Mouse (Mus musculus) adipose tissue, adult 10 weeks (tissue): ENCODE measurements around the gene Caprin1. TPM values are rescaled to one million over a fixed set of nuclear protein-coding genes. Genes with fewer than 3 reads are reported as not detected.

ENCODE experiments used
- polyA plus RNA-seq: library from polyadenylated mRNA; stranded (reverse); fragments of 350-450 nt; fragmentation: Illumina TruSeq; extraction: RNeasy Lipid Tissue Mini Kit (QIAGEN cat#74804); gene quantifications from one replicate; pipeline ENCODE4 v1.2.3, GENCODE M21; 2014; ENCODE audit warnings: low read depth, low replicate concordance

Gene Caprin1
- 135 TPM for polyA plus RNA-seq

DNA sequence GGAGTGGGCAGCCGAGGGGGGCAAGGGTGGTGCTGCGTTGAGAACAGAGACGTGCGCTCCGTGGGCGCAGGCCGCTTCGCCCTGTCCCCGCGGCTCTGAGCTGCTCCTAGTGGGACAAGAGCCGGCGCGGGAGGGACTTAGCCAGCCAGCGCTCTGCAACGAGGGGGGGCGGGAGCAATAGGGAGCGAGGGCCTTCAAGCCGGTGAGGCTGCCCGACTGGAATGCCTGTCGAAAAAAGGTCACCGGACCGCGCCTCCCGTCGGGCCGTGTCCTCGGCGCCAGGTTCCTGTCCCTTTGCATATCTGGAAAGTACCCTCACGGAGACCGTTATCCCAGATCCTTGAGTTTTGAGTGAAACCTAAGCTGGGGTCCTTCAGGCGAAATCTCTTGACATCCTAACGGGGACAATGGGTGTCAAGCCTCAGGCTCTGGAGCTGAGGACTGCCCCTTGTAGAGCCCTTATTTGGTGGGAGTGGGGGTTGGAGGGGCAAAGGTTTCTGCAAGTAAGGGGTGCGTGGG, at the start of gene Caprin1:
Caprin1 (minus strand) TSS at position 159 of the 519 bp plus-strand sequence.

DNA sequence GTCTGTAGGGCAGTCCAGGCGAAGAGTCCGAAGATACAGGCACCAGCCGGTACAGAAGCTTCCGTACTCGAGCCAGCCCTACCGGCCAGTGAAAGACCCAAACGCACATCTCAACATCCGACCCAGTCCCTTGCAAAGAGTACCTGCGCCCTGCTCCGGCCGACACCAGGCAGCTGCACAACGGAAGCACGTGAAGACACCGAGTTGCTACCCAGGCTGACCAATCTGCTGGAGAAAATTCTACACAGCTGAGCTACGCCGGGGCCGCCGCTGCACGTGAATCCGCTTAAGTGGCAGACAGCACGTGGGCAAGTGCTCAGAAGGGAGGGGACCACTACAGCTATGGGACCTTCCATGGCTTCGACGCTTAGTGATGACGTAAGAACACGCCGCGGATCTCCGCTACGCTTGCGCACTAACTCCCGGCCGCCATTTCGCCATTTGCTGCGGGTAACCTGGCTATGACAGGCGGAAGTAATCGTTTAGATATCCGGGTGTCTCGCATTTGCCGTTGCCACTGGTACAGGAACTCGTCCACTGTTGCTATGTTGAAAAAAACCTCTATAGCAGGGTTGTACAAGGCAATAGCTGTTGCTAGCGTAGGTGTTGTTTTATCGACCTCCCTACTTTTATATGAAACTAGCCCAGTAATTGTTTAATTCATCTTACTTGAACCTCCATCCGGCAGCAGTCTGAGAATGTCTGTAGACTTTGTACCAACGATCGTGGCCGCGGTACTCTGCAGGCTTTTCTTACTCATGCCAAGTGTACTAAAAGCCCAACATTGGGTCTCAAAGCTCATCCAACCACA, 36.3 kb downstream of the Caprin1 start, which contains the start of gene Nat10:
Nat10 (minus strand) TSS at position 365 of the 811 bp plus-strand sequence.

Other genes starting within 250 kb of the Caprin1 start
- 1.1 TPM for gene Abtb2, start 231.3 kb downstream of the Caprin1 start, polyA plus RNA-seq
- 17.2 TPM for gene Nat10, start 36.4 kb downstream of the Caprin1 start, polyA plus RNA-seq
- gene Lmo2, start 160.3 kb upstream of the Caprin1 start, polyA plus RNA-seq = 16.9 TPM
- 32.3 TPM for gene Fbxo3, start 230.1 kb upstream of the Caprin1 start, polyA plus RNA-seq
- gene 4931422A03Rik, start 230.7 kb upstream of the Caprin1 start, polyA plus RNA-seq = 0.48 TPM